Mouse (Mus musculus) lung, postnatal 0 days (tissue): ENCODE data around the gene Zp3. TPM values are rescaled to one million over a fixed set of nuclear protein-coding genes. Genes with fewer than 3 reads are reported as not detected.

Source experiments
- ATAC-seq: fragments of 200-750 bp; cut with Nextera tagmentation; 2 replicates; pipeline ENCODE4 v1.8.0; 2017; ENCODE audit warnings: moderate library complexity
- DNase-seq: peaks from one replicate; pipeline ENCODE4 v3.0.0-alpha.2; 2016; ENCODE audit warnings: low spot score
- H3K27ac ChIP-seq: fragments of 300-500 bp; sonication (generic); 2 replicates; pipeline ENCODE4 v1.5.1; 2014; ENCODE audit warnings: antibody characterized with exemption, mild to moderate bottlenecking, low read length, mixed read lengths
- H3K27me3 ChIP-seq: fragments of 300-500 bp; sonication (generic); replicated peaks from 2 replicates; pipeline ENCODE4 v1.6.1; 2014; ENCODE audit warnings: low read length, mixed read lengths; ENCODE audit not compliant: insufficient read depth
- H3K36me3 ChIP-seq: fragments of 300-500 bp; sonication (generic); 2 replicates; pipeline ENCODE4 v1.6.1; 2014; ENCODE audit warnings: low read length, mixed read lengths; ENCODE audit not compliant: insufficient read depth
- H3K4me1 ChIP-seq: fragments of 300-500 bp; sonication (generic); 2 replicates; pipeline ENCODE4 v1.6.1; 2014; ENCODE audit warnings: antibody characterized with exemption, low read depth, low read length, mixed read lengths; ENCODE audit not compliant: insufficient read depth
- H3K4me2 ChIP-seq: fragments of 300-500 bp; sonication (generic); replicated peaks from 2 replicates; pipeline ENCODE4 v1.6.1; 2014; ENCODE audit warnings: low read depth, mild to moderate bottlenecking, low read length, moderate library complexity, mixed read lengths
- H3K4me3 ChIP-seq: fragments of 300-500 bp; sonication (generic); 2 replicates; pipeline ENCODE4 v1.5.1; 2014; ENCODE audit warnings: low read depth, low read length
- H3K9ac ChIP-seq: fragments of 300-500 bp; sonication (generic); replicated peaks from 2 replicates; pipeline ENCODE4 v1.6.1; 2014; ENCODE audit warnings: low read depth, mild to moderate bottlenecking
- H3K9me3 ChIP-seq: fragments of 300-500 bp; sonication (generic); 2 replicates; pipeline ENCODE4 v1.6.1; 2016; ENCODE audit warnings: low read length, mixed read lengths
- CTCF ChIP-seq: IDR thresholded peaks from 2 replicates; pipeline ENCODE4 v1.5.1; 2016; ENCODE audit warnings: antibody characterized with exemption, mild to moderate bottlenecking
- EP300 ChIP-seq: IDR thresholded peaks from 2 replicates; pipeline ENCODE4 v1.6.1; 2016; ENCODE audit warnings: antibody characterized with exemption, mild to moderate bottlenecking, control low read depth
- WGBS: fragments of 180-500 bp; shearing (Covaris S2); extraction: QIAGEN DNeasy Blood & Tissue Kit; methylation state at CpG from one replicate; pipeline ENCODE4 v1.1.7; 2014; 5-methylcytosine and 5-hydroxymethylcytosine counted together
- polyA plus RNA-seq: library from polyadenylated mRNA; unstranded; fragments of >200 nt; fragmentation: Nextera tagmentation; extraction: Ambion mirVana; gene quantifications from 2 replicates; pipeline ENCODE4 v1.2.1, GENCODE M21; 2015

Gene Zp3
- polyA plus RNA-seq, 1 experiment from 2014 or later, result 0.35 TPM

DNA sequence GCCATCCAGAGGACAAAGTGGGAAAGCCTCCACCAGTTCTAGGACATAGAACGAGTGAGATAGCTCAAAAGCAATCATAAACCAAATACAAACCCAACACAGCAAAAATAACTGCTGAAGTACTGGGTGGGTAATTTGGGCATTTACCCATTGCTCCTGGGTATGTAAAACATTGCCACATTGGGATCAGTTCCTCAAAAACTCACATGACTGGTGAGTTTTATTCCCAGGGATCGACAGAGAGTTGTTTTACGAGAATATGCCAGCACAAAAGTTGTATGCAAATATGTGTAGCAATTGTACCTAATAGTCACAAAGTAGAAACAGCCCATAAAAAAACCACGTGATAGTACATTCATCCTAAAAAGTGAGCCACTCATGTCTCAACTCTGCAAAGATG lies 55.0 kb downstream of the Zp3 start:
- 70% methylated on average over 4 of the region's 4 CpGs for whole genome bisulfite sequencing
- Histone ChIP-seq H3K9ac (no peak overlapping the region), H3K4me2 (no peak overlapping the region), H3K4me1 (no peaks in the 10 kb centered on the region), H3K9me3 (no peaks in the 10 kb centered on the region), H3K36me3 (peaks cover 3% of the 10 kb centered on the region; the same call in 1 of the 2 replicates), H3K4me3 (no peak overlapping the region), H3K27ac (no peak overlapping the region), H3K27me3 (no peaks in the 10 kb centered on the region)
- DNase-seq (no peak), ATAC-seq (no peak)
- TF ChIP-seq CTCF, result no peak
- no peak for TF ChIP-seq EP300

DNA sequence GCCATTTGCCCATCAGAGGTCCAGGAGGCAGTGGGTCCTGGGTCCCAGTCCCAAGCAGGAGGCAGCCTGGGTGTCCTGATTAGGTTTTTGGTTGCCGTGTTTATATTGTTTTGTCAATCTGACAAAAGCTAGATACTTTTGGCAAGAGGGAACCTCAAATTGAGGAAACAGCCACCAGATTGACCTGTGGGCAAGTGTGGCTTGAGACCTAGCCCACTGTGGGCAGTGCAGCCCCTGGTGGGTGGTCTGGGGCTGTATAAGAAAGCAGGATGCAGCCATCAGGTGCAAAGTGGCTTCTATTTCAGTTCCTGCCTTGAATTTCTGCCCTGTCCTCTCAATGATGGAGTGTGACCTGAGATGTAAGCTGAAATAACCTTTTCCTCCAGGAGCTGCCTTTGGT lies 55.4 kb downstream of the Zp3 start:
- WGBS, result 71% methylated on average over 1 of the region's 1 CpGs
- Histone ChIP-seq H3K27me3 (no peaks in the 10 kb centered on the region), H3K9me3 (no peaks in the 10 kb centered on the region), H3K27ac (no peak overlapping the region), H3K36me3 (peaks cover 3% of the 10 kb centered on the region; the same call in 1 of the 2 replicates), H3K9ac (no peak overlapping the region), H3K4me2 (no peak overlapping the region), H3K4me3 (no peak overlapping the region), H3K4me1 (no peaks in the 10 kb centered on the region)
- DNase-seq, result no peak
- TF ChIP-seq EP300, result no peak
- TF ChIP-seq CTCF, result no peak
- no peak for ATAC-seq

DNA sequence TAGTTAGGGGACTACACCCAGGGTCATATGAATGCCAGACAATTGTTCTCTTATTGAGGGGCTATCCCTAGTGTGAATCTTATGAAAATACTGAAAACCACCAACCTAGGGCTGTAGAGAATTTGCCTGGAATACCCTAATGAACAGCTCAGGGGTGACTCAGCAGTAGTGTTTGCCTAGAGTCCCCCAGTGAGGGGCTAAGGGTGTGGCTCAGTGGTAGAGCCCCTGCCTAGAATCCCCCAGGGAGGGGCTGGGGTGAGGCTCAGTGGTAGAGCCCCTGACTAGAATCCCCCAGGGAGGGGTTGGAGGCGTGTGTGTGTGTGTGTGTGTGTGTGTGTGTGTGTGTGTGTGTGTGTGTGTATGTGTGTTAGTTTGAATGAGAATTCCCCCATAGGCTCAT lies 56.8 kb downstream of the Zp3 start:
- no peaks in the 10 kb centered on the region for H3K4me1 ChIP-seq
- no peak overlapping the region for H3K9ac ChIP-seq
- no peaks in the 10 kb centered on the region for H3K27me3 ChIP-seq
- H3K4me3 ChIP-seq, result no peak overlapping the region
- no peak overlapping the region for H3K27ac ChIP-seq
- H3K4me2 ChIP-seq, result no peak overlapping the region
- DNase-seq (no peak), ATAC-seq (no peak)
- H3K9me3 ChIP-seq, result no peaks in the 10 kb centered on the region
- H3K36me3 ChIP-seq, result no peaks in the 10 kb centered on the region; the same call in 1 of the 2 replicates
- TF ChIP-seq EP300 (no peak), CTCF (no peak)
- WGBS, result 50% methylated on average over 1 of the region's 1 CpGs

Other genes starting within 250 kb of the Zp3 start
- 44.0 and 45.2 TPM in 2 replicates for gene Tmem120a, start 235.7 kb upstream of the Zp3 start, polyA plus RNA-seq
- gene Styxl1, start 201.7 kb upstream of the Zp3 start, polyA plus RNA-seq, result 1.7 TPM in 2 replicates
- 281 and 302 TPM in 2 replicates for gene Mdh2, start 201.6 kb upstream of the Zp3 start, polyA plus RNA-seq
- gene Srrm3, start 173.2 kb upstream of the Zp3 start, polyA plus RNA-seq, result 0.05 TPM in 1 of 2 replicates, not detected in the other
- 198 and 248 TPM in 2 replicates for gene Hspb1, start 92.2 kb upstream of the Zp3 start, polyA plus RNA-seq
- 75.5 and 87.5 TPM in 2 replicates for gene Ywhag, start 45.5 kb upstream of the Zp3 start, polyA plus RNA-seq
- gene Ssc4d, start 5.6 kb upstream of the Zp3 start, polyA plus RNA-seq, result 1.8 and 2.5 TPM in 2 replicates
- gene Dtx2, start 14.7 kb downstream of the Zp3 start, polyA plus RNA-seq, result 18.9 and 21.6 TPM in 2 replicates
- gene Upk3b, start 58.4 kb downstream of the Zp3 start, polyA plus RNA-seq, result 35.7 and 38.8 TPM in 2 replicates
- 1.1 and 1.2 TPM in 2 replicates for gene Upk3bl, start 74.4 kb downstream of the Zp3 start, polyA plus RNA-seq
- gene Rasa4, start 103.8 kb downstream of the Zp3 start, polyA plus RNA-seq, result 2.0 and 2.8 TPM in 2 replicates
- 175 and 184 TPM in 2 replicates for gene Polr2j, start 136.5 kb downstream of the Zp3 start, polyA plus RNA-seq
- gene Lrwd1, start 156.0 kb downstream of the Zp3 start, polyA plus RNA-seq, result 18.5 and 20.8 TPM in 2 replicates
- gene Alkbh4, start 156.0 kb downstream of the Zp3 start, polyA plus RNA-seq, result 13.5 and 13.9 TPM in 2 replicates
- 11.2 and 14.0 TPM in 2 replicates for gene Orai2, start 190.6 kb downstream of the Zp3 start, polyA plus RNA-seq
- gene Prkrip1, start 218.9 kb downstream of the Zp3 start, polyA plus RNA-seq, result 32.9 and 37.7 TPM in 2 replicates